Mouse (Mus musculus): Measurements from ENCODE around the gene Slc9a1. TPM values are rescaled to one million over a fixed set of nuclear protein-coding genes. Genes with fewer than 3 reads are reported as not detected.

Slc9a1 gene
- polyA plus RNA-seq, 1 experiment: 70.6 TPM

DNA sequence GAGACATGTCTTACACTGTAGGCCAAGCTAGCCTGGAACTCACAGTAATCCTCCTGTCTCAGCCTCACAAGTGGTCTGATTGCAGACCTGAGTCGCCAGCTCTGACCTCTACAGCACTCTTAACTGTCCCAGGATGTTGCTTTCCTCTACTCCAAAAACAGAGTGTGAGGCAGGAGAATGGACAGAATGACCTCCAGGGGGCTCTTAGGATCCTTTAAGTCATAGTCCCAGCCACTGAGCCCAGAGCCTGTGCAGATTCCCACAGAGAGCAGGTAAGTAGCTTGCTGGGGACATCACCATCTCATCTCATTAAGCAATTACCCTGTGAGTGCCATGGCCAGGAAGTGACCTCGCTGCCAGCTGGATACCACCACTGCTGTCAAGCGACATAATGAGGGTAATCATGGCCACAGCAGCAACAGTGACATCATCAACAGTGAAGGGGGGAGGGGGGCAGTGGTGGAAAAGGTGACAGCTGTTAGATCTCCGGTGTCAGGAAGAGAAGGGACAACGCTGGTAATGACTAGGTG, 91.4 kb downstream of the Slc9a1 start:
- no peak for TF ChIP-seq GATA1 (IDR thresholded peaks at IDR 0.05; ENCODE audit: low read length)

DNA sequence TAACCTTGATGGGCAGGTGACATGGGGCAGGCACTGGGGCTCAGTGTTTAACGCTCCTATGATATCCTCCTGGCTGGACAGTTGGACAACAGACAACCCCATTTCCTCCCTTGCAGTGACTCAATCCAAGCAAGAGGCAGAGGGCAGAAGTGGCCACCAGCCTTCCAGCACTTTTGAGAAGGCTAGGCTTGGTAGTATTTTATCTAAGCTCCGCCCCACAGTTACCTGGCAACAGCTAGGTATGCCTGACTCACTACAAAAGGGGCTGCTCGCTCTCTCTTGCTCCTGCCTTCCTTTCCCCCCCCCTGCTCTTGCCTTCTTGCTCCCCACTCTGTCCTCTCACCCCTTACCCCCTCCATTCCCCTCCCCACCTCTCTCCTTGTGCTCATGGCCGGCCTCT, 91.9 kb downstream of the Slc9a1 start:
- no peak for TF ChIP-seq GATA1 (IDR thresholded peaks at IDR 0.05; ENCODE audit: low read length)

DNA sequence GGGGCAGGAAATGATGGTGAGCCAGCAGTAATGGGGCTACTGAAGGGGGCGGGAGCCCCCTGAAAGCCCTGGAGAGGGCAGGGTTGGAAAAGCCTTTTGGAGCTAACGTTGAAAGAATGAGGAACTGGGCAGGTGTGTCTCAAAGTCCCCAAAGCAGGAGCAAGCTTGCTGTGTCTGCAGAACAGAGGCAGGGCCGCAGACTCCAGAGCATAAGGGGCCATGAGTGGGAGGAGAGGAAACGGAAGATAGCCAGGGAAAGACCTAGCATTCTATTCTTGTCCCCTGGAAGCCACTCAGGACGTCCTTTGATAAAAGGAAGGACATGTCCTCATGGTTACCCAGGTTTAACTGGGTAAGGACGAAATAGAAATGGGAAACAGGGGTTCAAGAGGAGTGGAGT, 93.7 kb downstream of the Slc9a1 start:
- no peak for TF ChIP-seq GATA1 (IDR thresholded peaks at IDR 0.05; ENCODE audit: low read length)

DNA sequence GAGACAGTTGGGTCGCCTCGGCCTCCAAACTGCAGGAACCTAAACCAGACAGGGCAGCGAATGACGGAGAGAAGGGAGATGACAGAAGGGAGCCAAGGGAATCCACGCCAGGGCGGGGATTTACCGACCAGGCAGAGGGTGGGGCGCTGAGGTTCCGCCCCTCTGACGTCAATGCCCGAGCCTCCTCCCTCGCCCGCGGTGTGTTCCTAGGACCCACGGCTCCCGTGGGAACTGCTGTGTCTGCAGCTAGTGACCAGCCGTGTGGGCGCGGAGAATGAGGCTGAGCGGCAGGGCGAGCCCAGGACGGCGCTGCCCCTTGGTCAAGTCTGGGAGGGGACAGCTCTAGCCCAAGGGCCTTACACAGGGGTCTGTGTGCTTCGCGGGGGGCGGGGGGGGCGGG, 98.6 kb downstream of the Slc9a1 start:
- TF ChIP-seq GATA1 (IDR thresholded peaks at IDR 0.05; ENCODE audit: low read length): no peak

DNA sequence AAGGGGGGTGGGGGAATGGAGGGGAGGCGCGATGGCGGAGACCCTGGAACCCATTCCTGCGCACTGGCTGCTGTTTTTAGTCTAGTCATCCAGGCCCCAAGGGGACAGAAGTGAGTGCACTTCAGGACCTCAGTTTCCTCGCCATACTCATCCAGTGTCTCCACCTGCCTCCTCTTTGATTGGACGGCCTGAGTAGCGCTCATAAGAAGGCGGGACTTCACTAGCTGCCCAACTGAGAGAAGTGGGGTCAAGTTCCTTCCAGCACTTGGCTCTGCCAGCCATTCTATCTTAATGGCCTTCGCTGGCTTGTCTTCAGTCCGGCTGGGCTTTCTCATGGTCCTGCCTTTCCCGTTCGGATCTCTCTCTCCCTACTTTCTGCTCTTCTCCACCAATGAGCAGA, 99.6 kb downstream of the Slc9a1 start:
- no peak for TF ChIP-seq GATA1 (IDR thresholded peaks at IDR 0.05; ENCODE audit: low read length)

DNA sequence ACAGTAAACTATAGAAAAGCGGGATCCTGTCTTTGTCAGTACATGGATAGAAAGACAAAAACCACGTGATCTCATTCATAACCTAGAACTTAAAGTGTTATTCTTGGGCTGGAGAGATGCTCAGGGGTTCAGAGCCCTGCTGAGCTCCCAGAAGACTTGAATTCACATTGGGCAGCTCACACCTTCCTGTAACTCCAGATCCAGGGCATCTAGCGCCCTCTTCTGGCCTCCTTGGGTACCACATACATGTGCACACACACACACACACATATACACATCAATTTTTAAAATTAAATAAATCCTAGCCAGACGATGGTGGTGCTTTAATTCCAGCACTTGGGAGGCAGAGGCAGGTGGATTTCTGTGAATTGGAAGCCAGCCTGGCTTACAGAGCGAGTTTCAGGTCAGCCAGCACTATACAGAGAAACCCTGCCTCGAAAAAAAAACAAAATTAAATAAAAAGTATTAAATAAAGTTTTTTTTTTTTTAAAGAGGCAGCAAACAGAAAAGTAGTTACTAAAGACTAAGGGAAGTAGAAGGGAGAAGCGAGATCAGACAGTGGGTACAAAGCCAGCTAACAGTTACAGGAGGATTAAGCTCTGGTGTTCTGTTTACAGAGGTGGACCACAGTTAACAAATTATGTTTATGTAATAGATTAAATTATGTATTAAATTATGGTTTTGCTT, 101.8 kb downstream of the Slc9a1 start:
- TF ChIP-seq GATA1 (IDR thresholded peaks at IDR 0.05; ENCODE audit: low read length): no peak

Other genes starting within 250 kb of the Slc9a1 start
- gene Wasf2, start 239.2 kb upstream of the Slc9a1 start, polyA plus RNA-seq (2012): 50.3 and 57.3 TPM in 2 replicates
- gene Cd164l2, start 157.6 kb upstream of the Slc9a1 start, polyA plus RNA-seq (2012): not detected in 2 replicates
- gene Gpr3, start 157.2 kb upstream of the Slc9a1 start, polyA plus RNA-seq (2012): 0.03 TPM in 2 replicates
- gene Map3k6, start 128.9 kb upstream of the Slc9a1 start, polyA plus RNA-seq (2012): 51.8 and 51.9 TPM in 2 replicates
- gene Sytl1, start 106.6 kb upstream of the Slc9a1 start, polyA plus RNA-seq (2012): 0.10 and 0.26 TPM in 2 replicates
- 27.0 and 38.3 TPM in 2 replicates for gene Tmem222, start 91.9 kb upstream of the Slc9a1 start, polyA plus RNA-seq (2012)
- 56.5 and 63.0 TPM in 2 replicates for gene Wdtc1, start 16.2 kb upstream of the Slc9a1 start, polyA plus RNA-seq (2012)
- 0.03 TPM in 1 of 2 replicates, not detected in the other for gene Tent5b, start 110.4 kb downstream of the Slc9a1 start, polyA plus RNA-seq (2012)
- not detected in 2 replicates for gene Trnp1, start 128.8 kb downstream of the Slc9a1 start, polyA plus RNA-seq (2012)
- not detected in 2 replicates for gene Kdf1, start 149.3 kb downstream of the Slc9a1 start, polyA plus RNA-seq (2012)
- 653 and 930 TPM in 2 replicates for gene Nudc, start 176.3 kb downstream of the Slc9a1 start, polyA plus RNA-seq (2012)
- not detected in 2 replicates for gene Nr0b2, start 183.7 kb downstream of the Slc9a1 start, polyA plus RNA-seq (2012)
- gene Gpatch3, start 205.0 kb downstream of the Slc9a1 start, polyA plus RNA-seq (2012): 12.4 and 13.5 TPM in 2 replicates
- gene Gpn2, start 214.7 kb downstream of the Slc9a1 start, polyA plus RNA-seq (2012): 57.7 and 66.6 TPM in 2 replicates
- 2.4 and 2.5 TPM in 2 replicates for gene Sfn, start 232.5 kb downstream of the Slc9a1 start, polyA plus RNA-seq (2012)

Measured in G1E-ER4 (cell line).